Mouse (Mus musculus) cerebellum, adult 2 months (tissue): ENCODE data around the gene Kcnt2. TPM values are rescaled to one million over a fixed set of nuclear protein-coding genes. Genes with fewer than 3 reads are reported as not detected.

ENCODE experiments used
- DNase-seq, 2 experiments: peaks; one replicate each; pipeline ENCODE4 v3.0.0; 2021
- H3K27ac ChIP-seq: fragments of 200-500 bp; 2 replicates; pipeline ENCODE4 v1.5.1; 2012; ENCODE audit warnings: low read length, control low read depth, inconsistent platforms; ENCODE audit not compliant: insufficient read depth
- H3K27me3 ChIP-seq: fragments of 200-500 bp; 2 replicates; pipeline ENCODE4 v1.6.1; 2012; ENCODE audit warnings: inconsistent platforms, mild to moderate bottlenecking, low read length, moderate library complexity; ENCODE audit not compliant: control insufficient read depth, insufficient read depth
- H3K4me1 ChIP-seq: fragments of 200-500 bp; 2 replicates; pipeline ENCODE4 v1.6.1; 2011; ENCODE audit warnings: low read length; ENCODE audit not compliant: control insufficient read depth, insufficient read depth
- H3K4me3 ChIP-seq: fragments of 200-500 bp; replicated peaks from 2 replicates; pipeline ENCODE3; 2011; ENCODE audit warnings: mild to moderate bottlenecking, low read depth, low read length, control low read depth; ENCODE audit not compliant: insufficient read depth
- CTCF ChIP-seq: fragments of 200-500 bp; IDR thresholded peaks from 2 replicates; pipeline ENCODE4 v1.5.1; 2011; ENCODE audit warnings: low read depth, mild to moderate bottlenecking, control low read depth, low read length, moderate library complexity, borderline replicate concordance; ENCODE audit not compliant: insufficient read depth
- POLR2A ChIP-seq: fragments of 200-500 bp; IDR thresholded peaks from 2 replicates; pipeline ENCODE4 v1.6.1; 2011; ENCODE audit warnings: low read length, control low read depth, borderline replicate concordance; ENCODE audit not compliant: insufficient read depth
- whole genome bisulfite sequencing: fragments of 180-500 bp; shearing (Covaris S2); methylation state at CpG from one replicate; pipeline ENCODE4 v1.1.7; 2018; 5-methylcytosine and 5-hydroxymethylcytosine counted together
- polyA plus RNA-seq: library from polyadenylated mRNA; depleted of rRNA; stranded (reverse); fragments of >200 nt; gene quantifications from 2 replicates; pipeline ENCODE4 v1.2.3, GENCODE M21; 2012

The Kcnt2 gene
- polyA plus RNA-seq, 1 experiment = 0.72 TPM

- no peak for DNase-seq
- Histone ChIP-seq H3K27ac (no peak overlapping the region), H3K4me3 (no peak overlapping the region), H3K27me3 (no peaks in the 10 kb centered on the region), H3K4me1 (no peaks in the 10 kb centered on the region)
- 95% methylated on average over 1 of the region's 1 CpGs for WGBS
- TF ChIP-seq CTCF (no peak), POLR2A (no peak)
Measured at GRCm38 (mm10) chr1:140469586-140469985, 223.6 kb downstream of the Kcnt2 start.

GRCm38 (mm10) chr1:140476921-140477320 is 231.0 kb downstream of the Kcnt2 start:
- Histone ChIP-seq H3K27me3 (no peaks in the 10 kb centered on the region), H3K4me3 (no peak overlapping the region), H3K4me1 (no peaks in the 10 kb centered on the region), H3K27ac (no peak overlapping the region)
- no peak for DNase-seq
- TF ChIP-seq POLR2A = no peak
- no peak for TF ChIP-seq CTCF
- 64% methylated on average over 2 of the region's 2 CpGs for WGBS

- TF ChIP-seq POLR2A (no peak), CTCF (no peak)
- WGBS = 93% methylated on average over 1 of the region's 1 CpGs
- Histone ChIP-seq H3K4me3 (no peak overlapping the region), H3K27ac (no peak overlapping the region), H3K4me1 (no peaks in the 10 kb centered on the region), H3K27me3 (no peaks in the 10 kb centered on the region)
- DNase-seq = no peak
Measured at GRCm38 (mm10) chr1:140484016-140484415, 238.1 kb downstream of the Kcnt2 start.

- no peak overlapping the region for H3K4me3 ChIP-seq
- TF ChIP-seq POLR2A (no peak), CTCF (no peak)
- no peak for DNase-seq
- WGBS = 79% methylated on average over 2 of the region's 2 CpGs
- H3K27ac ChIP-seq = no peak overlapping the region
- H3K4me1 ChIP-seq = no peaks in the 10 kb centered on the region
- H3K27me3 ChIP-seq = no peaks in the 10 kb centered on the region
Measured at GRCm38 (mm10) chr1:140489816-140490215, 243.9 kb downstream of the Kcnt2 start.

- WGBS = 88% methylated on average over 1 of the region's 1 CpGs
- no peaks in the 10 kb centered on the region for H3K27me3 ChIP-seq
- no peak for DNase-seq
- TF ChIP-seq CTCF (no peak), POLR2A (no peak)
- H3K4me3 ChIP-seq = no peak overlapping the region
- no peak overlapping the region for H3K27ac ChIP-seq
- H3K4me1 ChIP-seq = no peaks in the 10 kb centered on the region
Measured at GRCm38 (mm10) chr1:140491406-140491805, 245.4 kb downstream of the Kcnt2 start.

GRCm38 (mm10) chr1:140492237-140492636 is 246.3 kb downstream of the Kcnt2 start:
- 90% methylated on average over 2 of the region's 2 CpGs for WGBS

GRCm38 (mm10) chr1:140513451-140513850 is 267.5 kb downstream of the Kcnt2 start:
- no peak overlapping the region for H3K27ac ChIP-seq
- TF ChIP-seq POLR2A (no peak), CTCF (no peak)
- H3K27me3 ChIP-seq = no peaks in the 10 kb centered on the region
- no peaks in the 10 kb centered on the region for H3K4me1 ChIP-seq
- H3K4me3 ChIP-seq = no peak overlapping the region
- no peak for DNase-seq

More at GRCm38 (mm10) chr1:140492237-140492636, 246.3 kb downstream of the Kcnt2 start:
- no peaks in the 10 kb centered on the region for H3K4me1 ChIP-seq
- H3K4me3 ChIP-seq = no peak overlapping the region
- no peaks in the 10 kb centered on the region for H3K27me3 ChIP-seq
- DNase-seq = no peak
- no peak for TF ChIP-seq POLR2A
- TF ChIP-seq CTCF = no peak
- H3K27ac ChIP-seq = no peak overlapping the region

GRCm38 (mm10) chr1:140531285-140531908 is 285.4 kb downstream of the Kcnt2 start:
- no peak for TF ChIP-seq CTCF
- Histone ChIP-seq H3K27me3 (no peaks in the 10 kb centered on the region), H3K4me3 (no peak overlapping the region), H3K27ac (no peak overlapping the region), H3K4me1 (no peaks in the 10 kb centered on the region)
- 35% methylated on average over 4 of the region's 4 CpGs for WGBS
- DNase-seq = no peak
